Mouse (Mus musculus): ENCODE data around the gene BC049730. TPM values are rescaled to one million over a fixed set of nuclear protein-coding genes. Genes with fewer than 3 reads are reported as not detected.
A peak's percentile ranks its signal among the peaks of the same experiment; 100 is the strongest.
"Not testable (repeated sequence)": the region's sequence is repeated elsewhere in the genome, so short reads cannot be mapped to it uniquely, and the experiment has no call there.

Gene BC049730
- not detected in 2 replicates for polyA plus RNA-seq (2014; fragmentation: Nextera tagmentation; extraction: Ambion mirVana)

DNA sequence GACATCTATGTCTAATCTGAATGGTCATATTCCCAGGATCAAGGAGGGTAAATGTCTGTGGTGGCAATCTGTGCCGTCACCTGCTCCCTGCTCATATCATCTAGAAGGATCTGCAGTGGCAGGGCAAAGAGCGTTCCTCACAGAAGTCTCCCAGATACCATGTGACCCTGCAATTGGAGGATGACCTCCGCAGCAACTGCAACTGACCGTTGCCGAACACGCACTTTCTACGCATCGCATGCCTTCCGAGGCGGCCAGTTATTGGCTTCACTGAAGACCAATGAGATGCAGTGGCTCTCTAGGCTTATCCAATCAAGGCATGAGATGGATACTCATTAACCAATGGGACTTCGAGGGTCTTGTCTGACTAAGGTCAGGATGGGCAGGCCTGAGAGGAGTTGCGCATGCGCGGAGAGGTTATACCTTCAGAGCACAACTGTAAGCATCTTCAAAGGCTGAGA is at the start of gene BC049730:
Gene BC049730, plus strand, starts transcription at position 411 of the 461 bp plus-strand sequence.
- Histone ChIP-seq H3K4me2 (ENCODE audit: low read depth, low read length) (no peak within 1 kb of the TSS), H3K4me1 (ENCODE audit: control insufficient read depth, insufficient read depth, low read length) (no peaks in the 10 kb centered on the region), H3K9ac (replicated peaks; ENCODE audit: low read depth, low read length) (no peak within 1 kb of the TSS), H3K4me3 (ENCODE audit: low read depth, low read length) (no peak within 1 kb of the TSS), H3K36me3 (ENCODE audit: control insufficient read depth, insufficient read depth, low read length) (no peaks in the 10 kb centered on the region), H3K27ac (ENCODE audit: low read depth, low read length) (no peak within 1 kb of the TSS), H3K27me3 (ENCODE audit: control insufficient read depth, insufficient read depth, low read length) (no peaks in the 10 kb centered on the region), H3K9me3 (ENCODE audit: control insufficient read depth, low read length) (no peaks in the 10 kb centered on the region)
- ATAC-seq (ENCODE audit: low read depth): no peak
- 96% methylated on average over 14 of the region's 14 CpGs for WGBS

DNA sequence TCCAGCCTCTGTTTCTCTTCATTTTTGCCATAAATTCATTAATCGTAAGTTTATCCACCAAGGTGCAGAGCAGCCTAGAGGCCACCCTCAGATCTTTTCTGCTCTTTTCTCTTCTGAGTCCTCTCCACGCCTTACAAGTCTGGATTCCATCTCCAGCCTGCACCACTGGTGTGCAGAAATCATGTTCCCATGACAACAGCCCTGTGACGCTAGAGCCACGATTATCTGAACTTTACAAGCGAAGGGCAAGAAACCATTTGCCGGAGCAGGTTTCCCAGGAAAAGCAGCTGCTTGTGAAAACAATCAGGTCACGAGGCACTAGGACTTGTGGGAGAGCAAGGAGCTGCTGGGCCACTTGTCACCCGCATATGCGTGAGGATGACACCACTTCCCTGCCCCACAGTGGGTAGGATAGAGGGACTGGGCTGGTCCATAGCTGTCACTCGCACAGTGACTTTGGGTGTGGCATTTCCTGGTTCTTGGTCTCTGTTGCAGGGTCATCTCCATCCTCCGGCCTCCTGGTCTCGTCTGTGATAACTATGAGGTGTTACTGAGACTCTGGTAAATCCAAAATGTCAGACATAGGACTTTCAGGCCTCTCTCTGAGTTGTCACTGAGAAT is 49.2 kb upstream of the BC049730 start:
- Histone ChIP-seq H3K4me3 (ENCODE audit: low read depth, low read length) (no peak overlapping the region), H3K27me3 (ENCODE audit: control insufficient read depth, insufficient read depth, low read length) (no peaks in the 10 kb centered on the region), H3K9me3 (ENCODE audit: control insufficient read depth, low read length) (no peaks in the 10 kb centered on the region), H3K4me2 (ENCODE audit: low read depth, low read length) (no peak overlapping the region), H3K4me1 (ENCODE audit: control insufficient read depth, insufficient read depth, low read length) (no peaks in the 10 kb centered on the region), H3K9ac (replicated peaks; ENCODE audit: low read depth, low read length) (no peak overlapping the region), H3K36me3 (ENCODE audit: control insufficient read depth, insufficient read depth, low read length) (no peaks in the 10 kb centered on the region), H3K27ac (ENCODE audit: low read depth, low read length) (no peak overlapping the region)
- WGBS: 58% methylated on average over 12 of the region's 12 CpGs
- no peak for ATAC-seq (ENCODE audit: low read depth)

DNA sequence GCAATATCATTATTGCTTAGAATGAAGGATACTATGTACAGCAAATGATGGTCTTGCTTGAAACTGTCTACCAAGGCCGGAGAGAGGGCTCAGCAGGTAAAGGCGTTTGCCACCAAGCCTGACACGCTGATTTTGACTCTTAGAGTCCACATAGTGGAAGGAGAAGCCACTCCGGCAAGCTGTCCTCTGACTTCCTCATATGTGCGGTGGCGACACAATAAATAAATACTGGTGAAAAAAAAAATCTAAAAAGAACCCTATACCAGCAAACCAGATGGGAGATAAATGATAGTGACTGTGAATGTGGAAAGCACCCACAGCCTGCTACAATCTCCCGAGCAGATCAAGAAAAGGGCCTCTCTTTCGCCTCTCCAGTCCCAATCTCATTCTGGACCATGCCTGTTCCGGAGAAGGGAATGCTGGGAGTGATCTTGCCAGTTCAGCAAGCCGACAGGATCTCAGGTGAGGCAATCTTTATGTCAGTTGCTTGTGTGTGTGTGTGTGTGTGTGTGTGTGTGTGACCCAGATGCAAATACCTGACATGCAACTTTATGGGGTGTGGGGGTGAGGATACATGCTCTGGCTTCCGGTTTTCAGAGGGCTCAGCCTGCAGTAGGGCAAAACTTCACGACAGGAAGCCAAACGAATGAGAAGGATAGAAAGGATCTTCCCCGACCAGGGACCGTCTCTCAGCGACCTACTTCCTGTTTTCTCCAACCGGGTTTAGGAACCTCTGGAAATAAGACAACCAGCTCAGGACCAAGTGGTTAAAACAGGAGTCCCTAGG is 47.7 kb upstream of the BC049730 start:
- Histone ChIP-seq H3K36me3 (ENCODE audit: control insufficient read depth, insufficient read depth, low read length) (no peaks in the 10 kb centered on the region), H3K27me3 (ENCODE audit: control insufficient read depth, insufficient read depth, low read length) (no peaks in the 10 kb centered on the region), H3K4me3 (ENCODE audit: low read depth, low read length) (no peak overlapping the region), H3K9ac (replicated peaks; ENCODE audit: low read depth, low read length) (no peak overlapping the region), H3K4me1 (ENCODE audit: control insufficient read depth, insufficient read depth, low read length) (no peaks in the 10 kb centered on the region), H3K27ac (ENCODE audit: low read depth, low read length) (no peak overlapping the region), H3K9me3 (ENCODE audit: control insufficient read depth, low read length) (no peaks in the 10 kb centered on the region), H3K4me2 (ENCODE audit: low read depth, low read length) (no peak overlapping the region)
- WGBS: 70% methylated on average over 17 of the region's 17 CpGs
- ATAC-seq (ENCODE audit: low read depth): no peak

DNA sequence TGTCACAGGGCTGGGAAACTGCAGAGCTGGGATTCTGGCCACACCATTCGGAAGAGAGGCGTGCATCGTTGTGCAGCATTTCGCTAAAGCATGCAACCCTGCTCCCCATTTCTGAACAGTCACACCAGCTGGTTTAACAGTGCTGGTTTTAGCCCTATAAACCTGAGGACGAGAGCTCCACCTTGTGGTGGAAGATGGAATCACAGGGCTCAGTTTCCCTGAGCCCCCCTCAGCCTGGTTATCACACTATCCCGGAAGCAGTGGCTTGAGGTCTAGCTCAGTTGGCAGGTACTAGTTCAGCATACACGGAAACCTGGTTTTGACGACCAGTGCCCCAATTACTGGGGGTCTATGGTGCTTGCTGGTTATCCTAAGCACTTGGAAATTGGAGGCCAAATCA is 46.5 kb upstream of the BC049730 start:
- Histone ChIP-seq H3K4me2 (ENCODE audit: low read depth, low read length) (no peak overlapping the region), H3K27me3 (ENCODE audit: control insufficient read depth, insufficient read depth, low read length) (no peaks in the 10 kb centered on the region), H3K27ac (ENCODE audit: low read depth, low read length) (no peak overlapping the region), H3K9me3 (ENCODE audit: control insufficient read depth, low read length) (no peaks in the 10 kb centered on the region), H3K36me3 (ENCODE audit: control insufficient read depth, insufficient read depth, low read length) (no peaks in the 10 kb centered on the region), H3K4me3 (ENCODE audit: low read depth, low read length) (no peak overlapping the region), H3K4me1 (ENCODE audit: control insufficient read depth, insufficient read depth, low read length) (no peaks in the 10 kb centered on the region), H3K9ac (replicated peaks; ENCODE audit: low read depth, low read length) (no peak overlapping the region)
- WGBS: 16% methylated on average over 8 of the region's 8 CpGs
- ATAC-seq (ENCODE audit: low read depth): peak; percentile 66; the same call in 1 of the 2 replicates

DNA sequence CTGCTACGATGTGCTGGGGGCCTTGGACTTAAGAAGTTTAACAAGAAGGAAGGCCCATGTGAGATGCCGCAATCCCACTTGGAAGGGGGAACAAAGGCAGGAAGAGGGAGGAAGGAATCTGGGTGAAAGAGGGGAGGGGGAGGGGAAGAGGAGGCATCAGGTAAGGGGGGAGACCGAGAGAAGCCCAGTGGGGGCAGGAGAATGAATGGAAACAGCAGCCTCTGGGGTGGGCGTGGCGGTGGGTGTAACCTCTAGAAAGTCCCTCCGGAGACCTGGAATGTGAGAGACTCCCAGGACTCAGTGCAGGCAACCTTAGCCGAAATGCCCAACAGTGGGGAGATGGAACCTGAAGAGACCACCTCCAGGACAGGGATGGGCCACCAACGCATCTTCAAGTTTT is 44.7 kb upstream of the BC049730 start:
- H3K36me3 ChIP-seq (ENCODE audit: control insufficient read depth, insufficient read depth, low read length): no peaks in the 10 kb centered on the region
- 45% methylated on average over 8 of the region's 8 CpGs for WGBS
- no peaks in the 10 kb centered on the region for H3K27me3 ChIP-seq (ENCODE audit: control insufficient read depth, insufficient read depth, low read length)
- no peaks in the 10 kb centered on the region for H3K9me3 ChIP-seq (ENCODE audit: control insufficient read depth, low read length)
- H3K9ac ChIP-seq (replicated peaks; ENCODE audit: low read depth, low read length): no peak overlapping the region
- H3K4me1 ChIP-seq (ENCODE audit: control insufficient read depth, insufficient read depth, low read length): no peaks in the 10 kb centered on the region
- no peak for ATAC-seq (ENCODE audit: low read depth)
- no peak overlapping the region for H3K4me3 ChIP-seq (ENCODE audit: low read depth, low read length)
- no peak overlapping the region for H3K27ac ChIP-seq (ENCODE audit: low read depth, low read length)
- H3K4me2 ChIP-seq (ENCODE audit: low read depth, low read length): no peak overlapping the region

DNA sequence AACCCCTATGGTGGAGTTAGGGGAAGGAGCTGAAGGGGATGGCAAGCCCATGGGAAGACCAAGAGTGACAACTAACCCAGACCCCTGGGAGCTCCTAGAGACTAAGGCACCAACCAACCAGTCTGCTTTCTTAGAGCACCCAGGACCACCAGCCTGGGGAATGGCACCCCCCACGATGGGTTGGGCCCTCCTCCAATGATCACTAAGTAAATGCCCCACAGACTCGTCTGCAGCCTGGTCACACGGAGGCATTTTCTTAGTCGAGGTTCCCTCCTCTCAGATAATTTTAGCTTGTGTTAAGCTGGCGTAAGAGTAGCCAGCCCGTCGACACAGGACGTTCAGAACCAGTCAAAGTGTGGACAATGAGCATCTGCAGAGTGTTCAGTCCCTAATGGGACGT is 44.1 kb upstream of the BC049730 start:
- Histone ChIP-seq H3K4me1 (ENCODE audit: control insufficient read depth, insufficient read depth, low read length) (no peaks in the 10 kb centered on the region), H3K27me3 (ENCODE audit: control insufficient read depth, insufficient read depth, low read length) (no peaks in the 10 kb centered on the region), H3K9me3 (ENCODE audit: control insufficient read depth, low read length) (no peaks in the 10 kb centered on the region), H3K27ac (ENCODE audit: low read depth, low read length) (no peak overlapping the region), H3K36me3 (ENCODE audit: control insufficient read depth, insufficient read depth, low read length) (no peaks in the 10 kb centered on the region), H3K4me3 (ENCODE audit: low read depth, low read length) (no peak overlapping the region), H3K9ac (replicated peaks; ENCODE audit: low read depth, low read length) (no peak overlapping the region), H3K4me2 (ENCODE audit: low read depth, low read length) (no peak overlapping the region)
- WGBS: 74% methylated on average over 9 of the region's 9 CpGs
- ATAC-seq (ENCODE audit: low read depth): no peak

DNA sequence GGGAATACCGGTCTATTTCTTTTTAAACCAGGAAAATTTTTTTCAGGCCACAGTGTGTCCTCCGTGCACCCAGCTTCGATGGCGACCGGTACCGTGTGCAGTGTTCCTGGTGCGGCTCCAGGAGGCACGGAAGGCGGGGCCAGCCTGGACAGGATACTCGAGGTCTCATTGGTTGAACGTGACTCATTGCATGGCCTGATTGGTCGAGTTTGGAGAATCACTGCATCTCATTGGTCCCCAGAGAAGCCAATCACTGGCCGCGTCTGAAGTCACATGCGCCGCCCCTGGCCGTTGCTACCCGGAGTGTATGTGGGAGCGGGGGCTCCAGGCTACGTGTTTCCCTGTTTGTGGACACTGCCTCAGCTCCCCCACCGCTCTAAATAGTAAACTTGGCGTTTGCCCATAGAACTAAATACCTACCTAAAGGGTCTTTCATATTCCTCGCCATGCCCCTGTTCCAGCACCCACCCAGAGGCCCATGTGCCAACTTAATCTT is 37.0 kb upstream of the BC049730 start:
- Histone ChIP-seq H3K4me3 (ENCODE audit: low read depth, low read length) (no peak overlapping the region), H3K9ac (replicated peaks; ENCODE audit: low read depth, low read length) (no peak overlapping the region), H3K27ac (ENCODE audit: low read depth, low read length) (no peak overlapping the region), H3K36me3 (ENCODE audit: control insufficient read depth, insufficient read depth, low read length) (no peaks in the 10 kb centered on the region), H3K27me3 (ENCODE audit: control insufficient read depth, insufficient read depth, low read length) (no peaks in the 10 kb centered on the region), H3K9me3 (ENCODE audit: control insufficient read depth, low read length) (no peaks in the 10 kb centered on the region), H3K4me2 (ENCODE audit: low read depth, low read length) (no peak overlapping the region), H3K4me1 (ENCODE audit: control insufficient read depth, insufficient read depth, low read length) (no peaks in the 10 kb centered on the region)
- 95% methylated on average over 23 of the region's 23 CpGs for WGBS
- ATAC-seq (ENCODE audit: low read depth): no peak

DNA sequence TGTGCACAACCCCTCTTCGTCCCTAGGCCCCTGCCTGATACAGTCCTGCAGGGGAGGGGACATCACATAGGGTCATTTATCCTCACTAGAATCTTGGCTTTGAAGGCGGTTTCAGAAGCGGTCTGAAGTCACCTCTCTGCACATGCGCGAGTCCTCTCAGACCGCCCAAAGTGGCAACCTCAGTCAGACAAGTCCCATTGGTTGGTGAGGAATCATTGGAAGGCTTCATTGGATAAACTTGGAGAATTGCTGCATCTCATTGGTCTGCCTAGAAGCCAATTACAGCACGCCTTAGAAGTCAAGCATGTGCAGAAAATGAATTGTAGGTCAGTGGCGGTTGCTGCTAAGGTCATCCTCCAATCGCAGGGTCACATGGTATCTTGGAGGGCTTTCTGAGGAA is 32.5 kb upstream of the BC049730 start, which contains the start of gene Tex101:
Gene Tex101, minus strand, starts transcription at position 101 of the 400 bp plus-strand sequence.
- Histone ChIP-seq H3K27ac (ENCODE audit: low read depth, low read length) (no peak within 1 kb of the TSS), H3K4me2 (ENCODE audit: low read depth, low read length) (no peak within 1 kb of the TSS)
- 89% methylated on average over 9 of the region's 9 CpGs for WGBS

DNA sequence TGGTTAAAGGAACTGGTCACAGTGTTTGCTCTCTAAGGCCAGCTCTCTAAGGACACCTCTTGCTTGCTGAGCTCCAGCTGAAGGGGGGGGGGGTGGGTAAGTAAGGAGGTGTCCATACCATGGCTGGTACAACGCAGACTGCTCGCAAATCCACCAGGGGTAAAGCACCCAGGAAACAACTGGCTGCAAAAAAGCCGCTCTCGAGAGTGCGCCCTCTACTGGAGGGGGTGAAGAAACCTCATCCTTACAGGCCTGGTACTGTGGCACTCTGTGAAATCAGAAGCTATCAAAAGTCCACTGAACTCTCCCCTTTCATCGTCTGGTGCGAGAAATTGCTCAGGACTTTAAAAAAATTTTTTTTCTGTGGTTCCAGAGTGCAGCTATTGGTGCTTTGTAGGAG is 24.9 kb upstream of the BC049730 start:
- not testable (repeated sequence) for H3K9me3 ChIP-seq (ENCODE audit: control insufficient read depth, low read length)
- 81% methylated on average over 7 of the region's 7 CpGs for WGBS

More for the DNA sequence above, 32.5 kb upstream of the BC049730 start, which contains the start of gene Tex101:
- H3K9ac ChIP-seq (replicated peaks; ENCODE audit: low read depth, low read length): no peak within 1 kb of the TSS
- H3K9me3 ChIP-seq (ENCODE audit: control insufficient read depth, low read length): no peaks in the 10 kb centered on the region
- no peak for ATAC-seq (ENCODE audit: low read depth)
- H3K36me3 ChIP-seq (ENCODE audit: control insufficient read depth, insufficient read depth, low read length): no peaks in the 10 kb centered on the region
- no peaks in the 10 kb centered on the region for H3K4me1 ChIP-seq (ENCODE audit: control insufficient read depth, insufficient read depth, low read length)
- H3K27me3 ChIP-seq (ENCODE audit: control insufficient read depth, insufficient read depth, low read length): no peaks in the 10 kb centered on the region
- no peak within 1 kb of the TSS for H3K4me3 ChIP-seq (ENCODE audit: low read depth, low read length)

More for the DNA sequence above, 24.9 kb upstream of the BC049730 start:
- not testable (repeated sequence) for H3K27me3 ChIP-seq (ENCODE audit: control insufficient read depth, insufficient read depth, low read length); H3K4me2 ChIP-seq (ENCODE audit: low read depth, low read length); H3K4me3 ChIP-seq (ENCODE audit: low read depth, low read length); H3K4me1 ChIP-seq (ENCODE audit: control insufficient read depth, insufficient read depth, low read length); H3K27ac ChIP-seq (ENCODE audit: low read depth, low read length); ATAC-seq (ENCODE audit: low read depth); H3K36me3 ChIP-seq (ENCODE audit: control insufficient read depth, insufficient read depth, low read length); H3K9ac ChIP-seq (replicated peaks; ENCODE audit: low read depth, low read length)
